Mouse (Mus musculus) C2C12 (cell line): ENCODE results near the gene Trim13.

Source experiments
- CEBPB ChIP-seq: IDR thresholded peaks from one replicate; pipeline ENCODE4 v1.6.1; 2011; ENCODE audit warnings: low read depth, mild to moderate bottlenecking, control low read depth, moderate library complexity
- CTCF ChIP-seq: IDR thresholded peaks from one replicate; pipeline ENCODE4 v1.5.1; 2011; ENCODE audit not compliant: control insufficient read depth, insufficient read depth, insufficient read length
- MAX ChIP-seq: IDR thresholded peaks from one replicate; pipeline ENCODE4 v1.6.1; 2011; ENCODE audit warnings: mild to moderate bottlenecking, control low read depth

- no peak for TF ChIP-seq CTCF
- no peak for TF ChIP-seq MAX
- TF ChIP-seq CEBPB: no peak
These were observed 13.7 kb downstream of the Trim13 start for GRCm38 (mm10) chr14:61611766-61612165.
